Mouse (Mus musculus): ENCODE data around the gene Swsap1.
A peak's percentile ranks its signal among the peaks of the same experiment; 100 is the strongest.

The Swsap1 gene

DNA sequence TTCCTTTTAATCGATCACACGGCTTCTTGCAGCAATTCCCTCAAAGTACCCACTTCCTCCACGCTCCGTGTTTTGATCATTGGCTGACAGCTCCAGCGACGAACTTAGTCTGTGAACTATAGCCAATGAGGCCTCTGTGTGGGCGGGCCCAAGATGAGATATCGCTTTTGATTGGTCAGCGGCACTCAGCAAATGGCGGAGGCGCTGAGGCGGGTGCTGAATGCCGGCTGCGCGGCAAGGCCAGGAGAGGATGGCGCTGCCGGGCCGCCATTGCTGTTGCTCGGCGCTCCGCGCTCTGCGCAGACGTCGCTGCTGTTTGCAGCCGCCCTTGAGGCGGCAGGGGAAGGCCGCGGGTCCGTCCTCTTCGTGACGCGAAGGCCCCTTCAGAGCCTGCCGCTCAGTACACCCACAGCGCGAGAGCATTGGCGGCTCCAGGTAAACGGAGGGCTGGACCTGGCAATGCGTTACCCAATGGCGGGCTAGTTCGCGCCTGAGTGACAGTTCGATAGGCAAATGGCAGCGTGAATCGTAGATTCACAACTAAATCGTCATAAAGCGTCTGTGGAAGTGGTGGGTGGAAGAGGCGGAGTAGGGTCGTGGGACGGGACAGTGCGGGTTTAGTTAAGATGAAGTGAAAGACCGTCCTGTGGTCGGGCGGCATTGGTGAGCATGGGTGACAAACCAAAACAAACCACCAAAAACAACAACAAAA, at the start of gene Swsap1:
TSS of gene Swsap1 (plus strand) at position 186 of the 712 bp plus-strand sequence.
- peak; percentile 95 for DNase-seq (ENCODE audit: low read depth, low spot score)

DNA sequence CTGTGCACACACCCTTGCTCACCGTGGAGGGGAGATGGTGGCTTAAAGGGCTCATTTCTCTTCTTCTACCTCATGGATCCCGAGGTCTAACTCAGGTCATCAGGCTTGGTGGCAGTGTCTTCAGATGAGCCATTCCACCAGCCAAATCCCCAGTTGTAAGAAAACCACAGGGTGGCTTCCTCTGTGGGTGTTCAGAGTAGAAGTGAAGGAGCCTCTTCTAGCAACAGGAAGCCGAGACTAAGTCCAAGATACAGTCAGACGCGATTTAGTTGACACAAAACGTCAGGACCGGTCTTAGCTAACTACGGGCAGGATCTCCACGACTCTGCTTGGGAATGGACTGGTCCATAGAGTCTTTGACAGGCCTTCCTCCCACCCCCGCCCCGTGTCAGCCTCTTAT, 47.3 kb upstream of the Swsap1 start:
- no peak for DNase-seq (ENCODE audit: low read depth, low spot score)

DNA sequence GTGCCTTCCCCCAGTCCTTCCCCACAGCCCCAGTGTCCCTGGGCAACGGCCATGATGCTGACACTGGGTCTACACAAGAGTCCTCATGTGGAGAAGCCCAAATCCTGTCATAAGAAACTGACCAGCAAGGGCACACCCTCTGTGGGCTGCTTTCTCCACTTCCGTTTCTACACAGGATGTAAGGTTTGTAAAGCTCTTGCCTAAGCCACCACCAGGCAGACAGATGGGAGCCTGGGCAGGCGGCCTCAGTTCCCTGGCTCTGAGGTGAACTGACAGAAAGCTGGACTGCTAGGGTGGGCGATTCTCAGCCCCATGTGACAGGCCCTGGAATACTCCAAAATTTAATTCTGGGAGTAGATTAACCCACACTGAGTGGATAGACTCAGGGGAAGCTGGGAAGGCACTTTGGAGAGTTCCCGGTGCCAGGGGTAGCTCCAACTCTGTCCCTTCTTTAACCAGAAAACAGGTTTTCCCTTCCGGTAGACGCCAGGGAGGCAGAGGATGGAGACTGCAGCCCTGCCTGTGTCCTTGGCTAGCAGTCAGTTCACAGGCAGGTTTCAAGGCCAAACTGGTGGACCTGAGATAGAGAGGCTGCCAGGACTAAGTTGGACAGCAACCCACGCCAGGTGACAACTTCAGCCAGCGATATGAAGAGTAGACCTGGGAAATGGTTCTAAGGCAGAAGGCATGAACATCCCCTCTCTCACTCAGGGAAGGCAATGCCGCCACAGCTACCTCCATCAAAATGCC, 45.9 kb upstream of the Swsap1 start:
- no peak for DNase-seq (ENCODE audit: low read depth, low spot score)

DNA sequence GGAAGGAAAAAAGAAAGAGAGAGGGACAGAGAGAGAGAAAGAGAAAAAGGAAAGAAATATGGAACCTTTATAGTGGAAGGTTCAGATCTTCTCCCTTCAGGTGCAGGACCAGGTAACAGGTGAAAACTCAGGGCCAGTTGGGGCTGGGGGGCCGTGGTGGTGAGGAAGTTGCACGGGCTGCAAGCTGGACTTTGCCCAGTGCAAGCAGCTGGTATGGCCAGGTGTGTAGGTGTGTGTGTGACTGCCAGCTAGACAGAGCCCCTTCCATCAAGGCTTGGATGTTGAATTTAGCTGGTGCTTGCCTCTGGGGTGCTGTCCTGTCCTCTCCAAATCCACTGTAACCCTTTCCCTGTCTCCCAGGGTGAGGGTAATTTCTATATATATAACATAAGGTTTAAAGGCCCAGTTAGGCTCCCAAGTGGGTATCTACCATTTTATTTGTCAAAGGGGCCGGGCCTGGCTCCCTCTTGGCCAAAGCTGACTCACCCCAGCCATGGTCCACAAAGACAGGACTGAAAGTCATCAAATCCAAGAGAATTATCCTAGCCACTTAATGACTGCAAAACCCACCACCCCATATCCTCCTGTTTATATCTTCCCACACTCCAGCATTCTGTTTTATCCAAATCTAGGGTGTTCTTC, 38.6 kb upstream of the Swsap1 start:
- DNase-seq (ENCODE audit: low read depth, low spot score) = no peak

DNA sequence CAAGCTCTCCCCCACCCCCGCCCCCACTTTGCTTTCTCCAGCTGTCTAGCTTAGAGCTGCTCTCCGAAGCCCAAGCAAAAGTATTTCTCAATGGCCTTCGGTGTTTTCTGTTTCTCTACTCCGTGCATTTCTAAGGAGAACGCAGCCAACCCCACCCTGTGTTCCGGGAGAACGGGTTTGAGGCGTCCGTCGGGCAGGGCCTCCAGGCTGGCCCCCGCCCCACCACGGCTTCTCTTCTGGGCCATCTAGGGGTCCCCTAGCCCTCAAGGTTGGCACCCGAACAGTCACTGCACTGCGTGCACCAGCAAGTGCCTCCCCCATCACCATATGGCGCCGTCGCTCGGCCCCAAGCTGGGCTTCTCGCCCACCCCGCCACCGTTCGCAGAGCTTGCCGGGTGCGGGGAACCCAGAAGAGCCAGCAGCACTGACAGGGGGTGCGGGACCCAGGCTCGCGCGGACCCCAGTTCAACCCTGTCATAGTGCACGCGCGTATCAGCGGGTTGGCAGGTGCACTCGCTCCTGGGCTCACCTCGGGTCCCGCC, 38.0 kb upstream of the Swsap1 start:
- DNase-seq (ENCODE audit: low read depth, low spot score) = no peak

DNA sequence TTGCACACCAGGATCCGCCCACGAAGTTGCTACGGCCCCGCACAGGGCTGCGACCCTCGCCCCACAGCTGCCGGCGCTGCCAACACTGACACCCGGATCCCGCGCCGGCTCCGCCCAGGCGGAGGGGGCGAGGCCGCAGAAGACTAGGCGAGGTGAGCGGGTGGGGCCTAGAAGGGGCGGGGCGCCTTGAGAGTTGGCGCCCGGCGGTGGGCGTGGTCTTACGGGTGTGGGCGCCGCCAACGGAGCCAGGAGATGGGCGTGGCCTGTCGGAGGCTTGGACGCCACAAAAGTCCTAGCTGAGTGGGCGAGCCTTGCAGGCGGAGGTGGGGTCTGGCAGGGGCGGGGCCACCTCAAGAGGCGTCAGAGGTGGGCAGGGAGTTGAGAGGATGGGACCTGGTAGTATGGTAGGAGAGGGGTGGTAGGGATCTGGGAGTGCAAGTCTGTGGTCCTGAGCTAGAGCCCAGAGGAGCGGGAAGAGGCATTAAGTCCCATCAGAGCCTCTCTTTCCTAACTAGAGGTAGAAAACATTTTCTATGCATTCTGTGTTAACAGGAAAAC, 37.4 kb upstream of the Swsap1 start, which contains the start of gene Rab3d:
TSS of gene Rab3d (minus strand) at position 158 of the 558 bp plus-strand sequence.
- peak; percentile 93 for DNase-seq (ENCODE audit: low read depth, low spot score)

DNA sequence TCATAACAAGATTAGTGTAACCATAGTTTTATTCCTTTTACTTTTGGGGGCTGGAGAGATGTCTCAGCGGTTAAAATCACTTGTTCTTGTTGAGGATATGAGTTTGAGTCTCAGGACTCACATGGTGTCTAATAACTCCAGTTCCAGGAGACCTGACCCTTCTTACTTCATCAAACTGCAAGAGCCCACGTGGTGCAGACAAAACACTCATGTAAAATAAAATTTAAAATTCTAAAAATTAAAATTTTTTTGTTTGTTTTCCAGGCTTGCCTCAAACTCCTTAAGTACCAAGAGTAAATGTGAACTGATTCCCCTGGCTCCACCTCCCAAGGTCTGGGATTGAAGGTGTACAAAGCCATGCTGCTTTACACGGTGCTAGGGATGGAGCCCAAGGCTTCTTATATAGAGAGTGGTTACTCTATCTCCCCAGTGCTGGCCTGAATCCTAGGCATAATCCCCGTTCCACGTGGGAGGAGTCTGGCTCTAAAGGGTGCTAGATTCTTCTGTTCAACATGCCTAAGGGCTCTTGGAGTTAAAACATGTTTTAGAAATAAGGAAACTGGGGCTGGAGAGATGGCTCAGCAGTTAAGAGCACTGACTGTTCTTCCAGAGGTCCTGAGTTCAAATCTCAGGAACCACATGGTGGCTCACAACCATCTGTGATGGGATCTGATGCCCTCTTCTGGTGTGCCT, 36.7 kb upstream of the Swsap1 start:
- no peak for DNase-seq (ENCODE audit: low read depth, low spot score)

DNA sequence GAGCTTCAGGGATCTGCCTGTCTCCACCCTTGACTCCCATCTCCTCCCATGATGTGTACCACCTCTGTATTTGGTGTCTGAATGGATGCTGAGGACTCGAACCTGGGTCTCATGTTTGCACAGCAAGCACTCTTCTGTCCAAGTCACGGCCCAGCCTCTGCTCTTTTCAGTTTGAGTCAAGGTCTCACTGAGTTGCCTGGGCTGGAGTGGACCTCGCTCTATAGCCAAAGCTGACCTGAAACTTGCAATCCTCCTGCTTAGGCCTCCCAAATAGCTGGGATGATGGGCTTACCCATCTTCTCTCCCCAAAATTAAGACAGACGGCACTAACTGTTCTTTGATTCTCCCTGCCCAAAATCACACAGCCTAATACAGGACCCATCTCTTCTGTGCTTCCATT, 32.5 kb upstream of the Swsap1 start:
- no peak for DNase-seq (ENCODE audit: low read depth, low spot score)

DNA sequence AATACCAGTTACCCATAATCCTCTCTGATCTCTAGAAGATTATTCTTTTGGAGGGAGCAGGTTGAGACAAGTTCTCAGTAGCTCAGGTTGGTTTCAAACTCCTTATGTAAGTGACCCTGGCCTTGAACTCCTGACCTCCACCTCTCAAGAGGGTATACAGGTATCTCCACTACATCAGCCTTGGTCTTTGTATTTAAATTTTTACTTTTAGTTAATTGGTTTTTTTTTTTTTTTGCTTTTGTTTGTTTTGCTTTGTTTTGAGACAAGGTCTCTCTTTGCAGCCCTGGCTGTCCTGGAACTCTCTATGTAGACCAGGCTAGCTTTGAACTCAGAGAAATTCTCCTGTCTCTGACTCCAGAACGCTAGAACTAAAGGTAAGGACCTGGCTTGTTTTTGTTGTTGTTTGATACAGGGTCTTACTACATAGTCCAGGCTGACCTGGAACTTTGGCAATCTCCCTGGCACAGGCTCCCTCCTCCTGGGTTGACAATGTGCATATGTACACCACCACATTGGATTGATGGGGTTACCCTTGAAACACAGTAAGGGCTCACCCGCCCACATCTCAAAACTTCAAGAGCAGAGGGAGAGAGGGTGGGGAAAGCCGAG, 32.0 kb upstream of the Swsap1 start:
- DNase-seq (ENCODE audit: low read depth, low spot score) = no peak

DNA sequence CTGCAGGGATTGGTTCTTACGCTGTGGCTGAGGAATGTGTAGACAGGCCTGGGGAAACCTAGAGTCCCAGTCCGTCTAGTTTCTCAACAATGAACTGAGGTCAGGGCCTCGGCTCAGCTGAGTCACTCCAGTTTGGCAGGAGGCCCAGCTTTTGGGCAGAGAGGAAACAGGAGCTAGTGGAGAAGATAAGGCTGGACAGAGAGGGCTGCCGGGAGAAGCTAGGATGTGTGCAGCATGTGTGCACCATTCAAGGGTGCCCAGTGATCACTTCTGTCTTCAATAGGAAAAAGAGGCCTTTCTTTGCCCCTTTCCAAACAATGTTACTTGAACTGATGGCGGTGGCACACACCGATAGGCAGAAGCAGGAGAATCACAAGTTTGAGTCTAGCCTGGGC, 31.5 kb upstream of the Swsap1 start:
- DNase-seq (ENCODE audit: low read depth, low spot score) = no peak

DNA sequence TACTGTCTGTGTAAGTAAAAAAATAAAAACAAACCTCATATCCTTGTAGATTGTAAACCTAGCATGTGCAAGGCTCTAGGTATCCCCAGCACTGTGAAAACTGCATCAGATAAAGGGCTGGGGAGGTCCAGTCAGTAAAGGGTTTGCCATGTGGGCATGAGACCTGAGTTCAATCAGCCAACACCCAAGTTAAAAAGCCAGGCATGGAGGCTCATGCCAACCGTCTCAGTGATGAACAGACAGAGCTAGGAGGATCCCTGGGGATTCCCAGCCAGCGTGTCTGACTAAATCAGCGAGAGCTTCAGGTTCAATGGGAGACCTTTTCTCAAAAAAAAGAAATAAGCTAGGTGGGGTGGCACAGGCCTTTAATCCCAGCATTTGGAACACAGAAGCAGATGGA, 30.5 kb upstream of the Swsap1 start:
- DNase-seq (ENCODE audit: low read depth, low spot score) = no peak

DNA sequence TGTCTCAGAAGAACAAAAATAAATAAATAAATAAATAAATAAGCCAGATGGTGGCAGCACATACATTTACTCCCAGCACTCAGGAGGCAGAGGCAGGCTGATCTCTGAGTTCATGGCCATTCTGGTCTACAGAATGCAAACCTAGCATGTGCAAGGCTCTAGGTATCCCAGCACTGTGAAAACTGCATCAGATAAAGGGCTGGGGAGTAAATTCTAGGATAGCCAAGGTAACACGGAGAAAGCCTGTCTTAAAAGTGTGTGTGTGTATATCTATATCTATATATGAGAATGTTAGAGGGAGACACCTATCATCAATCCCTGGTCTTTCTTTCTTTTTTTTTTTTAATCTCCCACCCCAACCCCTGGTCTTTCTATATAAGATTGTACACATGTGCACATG, 30.0 kb upstream of the Swsap1 start:
- DNase-seq (ENCODE audit: low read depth, low spot score) = no peak

DNA sequence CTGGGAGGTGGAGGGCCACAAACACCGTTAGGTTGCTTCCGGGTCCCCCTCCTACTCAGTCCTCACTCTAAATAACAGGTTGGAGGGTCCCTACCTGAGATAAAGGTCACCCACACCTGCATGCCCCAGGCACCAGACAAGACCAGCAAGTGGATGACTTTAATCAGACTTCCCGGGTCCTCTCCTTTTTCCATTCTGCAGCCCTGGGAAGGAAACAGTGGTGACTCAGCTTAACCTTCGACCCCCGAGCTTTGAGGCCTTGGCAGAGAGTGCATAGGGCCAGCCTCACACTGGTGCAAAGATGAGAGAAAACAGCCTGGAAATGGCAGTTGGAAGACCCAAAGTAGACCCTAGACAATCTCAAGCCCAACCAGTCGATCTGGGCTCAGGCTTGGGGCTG, 29.4 kb upstream of the Swsap1 start:
- DNase-seq (ENCODE audit: low read depth, low spot score) = no peak

DNA sequence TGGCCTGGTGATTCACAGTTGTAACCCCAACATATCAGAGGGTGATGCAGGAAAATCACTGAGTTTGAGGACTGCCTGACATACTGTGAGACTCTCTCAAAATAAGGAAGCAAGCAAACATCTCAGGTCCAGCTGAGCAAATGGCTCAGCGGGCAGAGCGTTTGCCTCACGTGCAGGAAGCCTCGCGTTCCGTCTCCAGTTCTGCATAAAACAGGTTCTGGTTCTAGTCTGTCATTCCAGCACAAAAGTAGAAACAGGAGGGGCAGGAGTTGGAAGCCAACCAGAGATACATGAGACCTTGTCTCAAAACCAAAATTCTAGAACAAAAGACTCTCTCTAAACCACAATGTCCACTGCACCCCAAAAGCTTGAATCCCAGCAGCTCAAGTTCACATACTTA, 28.8 kb upstream of the Swsap1 start:
- peak; percentile 33 for DNase-seq (ENCODE audit: low read depth, low spot score)

DNA sequence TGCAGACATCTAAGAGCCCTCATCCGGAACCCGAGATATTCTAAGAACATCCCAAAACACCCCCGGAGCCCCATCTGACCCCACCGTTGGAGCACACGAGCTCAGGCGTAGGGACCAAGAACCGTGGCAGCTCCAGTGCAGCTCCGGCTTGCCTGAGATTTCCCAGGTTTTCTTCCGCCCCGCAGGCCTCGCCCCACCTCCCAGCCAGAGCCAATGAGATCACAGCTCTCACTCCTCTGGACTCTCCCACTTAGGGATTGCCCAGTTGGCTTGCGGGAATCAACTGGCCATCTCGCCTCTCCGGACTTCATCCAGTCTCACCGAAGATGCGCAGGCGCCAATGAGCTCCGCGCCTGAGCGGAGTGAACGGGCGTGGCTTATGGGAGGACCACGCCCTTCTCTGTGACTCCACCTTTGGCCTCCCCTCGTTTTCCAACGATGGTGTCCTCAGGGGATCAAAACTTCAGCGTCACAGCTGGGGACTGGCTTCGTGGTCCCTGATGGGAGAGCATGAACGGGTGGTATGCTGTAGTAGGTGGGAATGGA, 28.3 kb upstream of the Swsap1 start, which contains the start of the genes Ccdc159 and Tmem205:
TSS of gene Ccdc159 (plus strand) at position 264 of the 546 bp plus-strand sequence.
TSS of gene Tmem205 (minus strand) at position 349 of the 546 bp plus-strand sequence.
- DNase-seq (ENCODE audit: low read depth, low spot score) = peak; percentile 83

DNA sequence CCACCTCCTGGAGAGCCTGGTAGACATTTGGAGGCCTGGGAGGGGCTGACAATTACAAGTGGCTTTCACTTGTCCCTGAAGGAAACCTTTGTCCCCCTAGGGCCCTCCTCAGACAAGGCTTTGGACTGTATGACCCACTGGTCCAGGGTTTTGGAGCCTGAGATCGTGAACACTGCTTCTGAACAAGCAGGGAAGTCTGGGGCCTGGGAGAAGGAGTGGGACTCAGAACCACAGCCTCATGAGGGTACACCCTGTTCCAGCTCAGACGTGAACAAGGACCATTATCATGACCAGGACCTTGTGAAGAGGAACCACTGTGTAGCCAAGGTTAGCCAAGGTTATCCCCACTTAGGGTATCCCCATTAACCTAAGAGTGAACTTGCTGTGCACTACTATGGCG, 26.3 kb upstream of the Swsap1 start:
- no peak for DNase-seq (ENCODE audit: low read depth, low spot score)

DNA sequence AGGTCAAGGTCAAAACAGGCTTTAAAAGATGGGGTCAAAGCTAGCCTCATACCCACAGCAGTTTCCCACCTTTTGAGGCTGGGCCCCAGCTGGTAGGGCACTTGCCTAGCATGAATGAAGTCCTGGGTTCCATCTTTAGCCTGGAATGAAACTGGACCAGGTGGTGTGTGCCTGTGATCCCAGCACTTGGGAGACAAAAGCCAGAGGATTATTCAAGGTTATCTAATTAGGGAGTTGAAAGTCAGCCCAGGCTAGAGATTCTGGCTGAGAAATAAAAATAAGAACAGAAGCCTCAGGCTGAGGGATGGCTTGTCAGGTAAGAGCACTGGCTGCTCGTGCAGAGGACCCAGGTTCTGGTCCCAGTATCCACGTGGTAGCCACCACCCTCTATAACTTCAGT, 23.5 kb upstream of the Swsap1 start:
- DNase-seq (ENCODE audit: low read depth, low spot score) = no peak

DNA sequence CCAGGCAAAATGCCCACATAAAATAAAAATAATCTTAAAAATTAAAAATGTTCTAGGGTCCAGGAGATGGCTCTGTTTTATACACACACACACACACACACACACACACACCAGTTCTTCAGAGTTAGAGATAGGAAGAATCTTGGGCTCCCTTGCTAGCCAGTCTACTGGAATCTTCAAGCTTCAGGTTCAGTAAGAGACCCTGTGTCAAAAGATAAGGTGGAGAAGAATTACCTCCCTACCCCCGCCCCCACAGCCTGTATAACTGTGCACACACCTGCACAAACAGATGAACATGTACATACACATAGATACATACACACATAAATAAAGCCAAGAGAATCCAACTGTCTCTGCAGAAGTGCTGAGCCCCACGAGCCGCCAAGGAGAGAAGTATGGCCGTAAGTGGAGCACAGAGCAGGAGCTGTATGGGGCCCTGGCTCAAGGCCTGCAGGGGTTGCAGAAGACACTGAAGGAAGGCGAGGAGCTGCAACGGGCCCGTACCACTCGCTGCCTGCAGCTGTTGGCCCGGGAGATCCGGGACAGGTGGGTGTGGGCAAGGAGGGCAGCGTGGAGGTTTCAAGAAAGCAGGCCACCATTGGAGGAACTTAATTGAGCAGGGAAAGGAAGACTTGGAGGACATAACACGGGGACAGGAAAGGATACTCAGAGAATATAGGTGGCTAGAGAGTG, 23.0 kb upstream of the Swsap1 start:
- DNase-seq (ENCODE audit: low read depth, low spot score) = no peak

DNA sequence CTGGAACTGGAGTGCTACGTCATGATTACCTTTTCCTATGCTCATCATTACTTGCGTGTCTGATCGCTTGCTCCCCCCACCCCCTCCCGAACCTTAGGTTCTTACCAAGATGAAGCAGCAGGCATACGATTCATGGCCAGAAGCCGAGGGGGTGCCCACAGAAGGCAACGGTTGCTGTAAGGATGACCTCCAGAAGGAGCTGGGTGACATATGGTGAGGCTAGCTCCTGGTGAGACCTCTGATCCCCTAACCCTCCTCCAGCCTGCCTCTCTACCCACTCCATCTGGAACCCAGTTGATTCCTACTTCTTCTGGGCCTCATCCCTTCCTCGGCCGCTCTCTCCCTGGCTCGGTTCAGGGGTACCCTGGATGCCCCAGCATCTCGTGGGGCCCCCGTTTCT, 21.5 kb upstream of the Swsap1 start:
- DNase-seq (ENCODE audit: low read depth, low spot score) = no peak

Measured in A20 (cell line).